Mouse (Mus musculus): ENCODE results near the gene Tnrc6c.

DNA sequence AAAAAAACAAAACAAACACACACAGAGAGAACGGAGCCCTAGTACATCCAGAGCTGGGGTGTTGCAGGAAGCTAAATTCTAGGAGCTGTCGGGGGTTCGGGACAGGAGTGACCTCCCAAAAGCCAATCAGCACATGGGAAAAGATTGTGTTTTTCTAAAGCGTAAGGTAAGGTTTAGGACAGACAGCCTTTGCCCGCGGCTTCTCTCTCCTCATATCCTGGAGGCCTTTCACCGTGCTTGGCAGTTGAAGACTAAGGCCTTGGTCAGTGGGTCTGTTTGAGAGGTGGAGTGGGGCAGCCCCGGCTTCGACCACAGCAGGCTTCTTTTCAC is 128.6 kb downstream of the Tnrc6c start:
- TF ChIP-seq POLR2A (IDR thresholded peaks at IDR 0.05; ENCODE audit: low read depth, low read length) (no peak), CTCF (conservative IDR thresholded peaks at IDR 0.05; ENCODE audit: insufficient read depth, insufficient read length, low read depth, low read length) (no peak)

Measured in kidney, adult 2 months (tissue).